Mouse (Mus musculus) layer of hippocampus, postnatal 10 days (tissue): ENCODE measurements around the gene Rergl. TPM values are rescaled to one million over a fixed set of nuclear protein-coding genes. Genes with fewer than 3 reads are reported as not detected.

Experiments used
- DNase-seq, 2 experiments: peaks; one replicate each; pipeline ENCODE4 v3.0.0; 2021; ENCODE audit warnings: low spot score in 2 of 2
- long read RNA-seq: library from polyadenylated mRNA; stranded (forward); transcript quantifications from one replicate; pipeline ENCODE4 v2.0.0, GENCODE M21; 2023
- total RNA-seq, 2 experiments: library from RNA; stranded (reverse); gene quantifications; 2 replicates each; pipeline ENCODE4 v1.2.3; 2021

The Rergl gene
- total RNA-seq, result not detected
- long read RNA-seq, result 0 reads

GRCm38 (mm10) chr6:139501876-139502275, at the start of gene Rergl:
Gene Rergl (minus strand): TSS chr6:139501976.
- DNase-seq, result no peak

- no peak for DNase-seq
Observed at GRCm38 (mm10) chr6:139538469-139538868, 36.7 kb upstream of the Rergl start.

- no peak for DNase-seq
Observed at GRCm38 (mm10) chr6:139525406-139525805, 23.6 kb upstream of the Rergl start.

GRCm38 (mm10) chr6:139524288-139524687, 22.5 kb upstream of the Rergl start:
- DNase-seq, result no peak

- no peak for DNase-seq
Observed at GRCm38 (mm10) chr6:139514938-139515510, 13.2 kb upstream of the Rergl start.

- DNase-seq, result no peak
Observed at GRCm38 (mm10) chr6:139479730-139480129, 22.0 kb downstream of the Rergl start.

- DNase-seq, result no peak
Observed at GRCm38 (mm10) chr6:139464980-139465379, 36.8 kb downstream of the Rergl start.

GRCm38 (mm10) chr6:139464292-139464691, 37.5 kb downstream of the Rergl start:
- no peak for DNase-seq

- peak; percentile 9 to 18 for DNase-seq
Observed at GRCm38 (mm10) chr6:139461094-139461493, 40.7 kb downstream of the Rergl start.

- DNase-seq, result no peak
Observed at GRCm38 (mm10) chr6:139460470-139460869, 41.3 kb downstream of the Rergl start.

GRCm38 (mm10) chr6:139443999-139444398, 57.8 kb downstream of the Rergl start:
- no peak for DNase-seq

Other genes with a start within 250 kb of the Rergl start
- gene Pik3c2g, start 85.2 kb upstream of the Rergl start, total RNA-seq, result under 1 TPM; 0.27 to 0.69 TPM